ENCODE assay signal across 7 mouse cellular contexts in genomic region chr2:64096721-64097411, GRCm38 (mm10). TPM values are rescaled to one million over a fixed set of nuclear protein-coding genes. Genes with fewer than 3 reads are reported as not detected.
DNase-seq lines count a peak whose midpoint lies in the region; ATAC-seq and TF ChIP-seq lines count a peak whose summit lies in the region.

No protein-coding gene starts in this region.

- peak; percentile 68 for DNase-seq in liver, adult 2 months (ENCODE audit: extremely low read depth, low read depth, low spot score)
- no peak for DNase-seq in liver
- peak; percentile 59 for DNase-seq in forebrain, embryonic 11.5 days (ENCODE audit: low spot score)
- DNase-seq in ovary, adult 18-20 months (ENCODE audit: low spot score), result no peak
- DNase-seq in urinary bladder, postnatal 10 days (ENCODE audit: low spot score), result no peak

- peak overlapping the region; percentile 60 for H3K9ac ChIP-seq in liver, adult 2 months (ENCODE audit: low read depth, low read length)
- peak overlapping the region; percentile 95 for H3K9ac ChIP-seq in forebrain, embryonic 11.5 days (ENCODE audit: low read length)
- peak overlapping the region; percentile 91 for H3K9ac ChIP-seq in limb, embryonic 13.5 days
- H3K9ac ChIP-seq in stomach, embryonic 14.5 days (replicated peaks; ENCODE audit: low read depth, low read length), result peak overlapping the region; percentile 39

- no peak for TF ChIP-seq POLR2A in liver, adult 2 months (IDR thresholded peaks at IDR 0.05; ENCODE audit: extremely low read depth, insufficient read depth, low read length)

- no peaks in the 10 kb centered on the region for H3K27me3 ChIP-seq in liver, adult 2 months (ENCODE audit: control insufficient read depth, insufficient read depth, low read length)
- no peaks in the 10 kb centered on the region for H3K27me3 ChIP-seq in forebrain, embryonic 11.5 days (ENCODE audit: control insufficient read depth, insufficient read depth, low read length)
- H3K27me3 ChIP-seq in limb, embryonic 13.5 days, result no peaks in the 10 kb centered on the region; the same call in 1 of the 2 replicates
- H3K27me3 ChIP-seq in stomach, embryonic 14.5 days (ENCODE audit: control insufficient read depth, insufficient read depth, low read length), result no peaks in the 10 kb centered on the region

- H3K4me1 ChIP-seq in liver, adult 2 months (ENCODE audit: control insufficient read depth, insufficient read depth, low read length), result peaks cover 10% of the 10 kb centered on the region; the same call in 1 of the 2 replicates
- H3K4me1 ChIP-seq in forebrain, embryonic 11.5 days (replicated peaks; ENCODE audit: control insufficient read depth, insufficient read depth, low read length), result peaks cover 7% of the 10 kb centered on the region
- peaks cover 18% of the 10 kb centered on the region for H3K4me1 ChIP-seq in limb, embryonic 13.5 days
- H3K4me1 ChIP-seq in stomach, embryonic 14.5 days (ENCODE audit: control insufficient read depth, insufficient read depth, low read length), result no peaks in the 10 kb centered on the region; the same call in 1 of the 2 replicates

- H3K4me3 ChIP-seq in liver, adult 2 months (ENCODE audit: insufficient read depth, low read depth, low read length), result peak overlapping the region; percentile 48
- peak overlapping the region; percentile 75 for H3K4me3 ChIP-seq in forebrain, embryonic 11.5 days (ENCODE audit: low read depth, low read length)
- peak overlapping the region; percentile 76 for H3K4me3 ChIP-seq in limb, embryonic 13.5 days
- peak overlapping the region; percentile 49 for H3K4me3 ChIP-seq in stomach, embryonic 14.5 days (ENCODE audit: low read depth, low read length)

- no peaks in the 10 kb centered on the region for H3K36me3 ChIP-seq in liver, adult 2 months (ENCODE audit: control insufficient read depth, insufficient read depth, low read length)
- no peaks in the 10 kb centered on the region for H3K36me3 ChIP-seq in forebrain, embryonic 11.5 days (ENCODE audit: control insufficient read depth, insufficient read depth, low read length)
- H3K36me3 ChIP-seq in limb, embryonic 13.5 days, result no peaks in the 10 kb centered on the region
- no peaks in the 10 kb centered on the region for H3K36me3 ChIP-seq in stomach, embryonic 14.5 days (ENCODE audit: control insufficient read depth, insufficient read depth, low read length)

- peaks cover 3% of the 10 kb centered on the region; the same call in 1 of the 2 replicates for H3K79me2 ChIP-seq in liver, adult 2 months (ENCODE audit: control insufficient read depth, insufficient read depth, low read length)

- no peaks in the 10 kb centered on the region for H3K9me3 ChIP-seq in forebrain, embryonic 11.5 days (ENCODE audit: control insufficient read depth, low read length)
- H3K9me3 ChIP-seq in limb, embryonic 13.5 days, result no peaks in the 10 kb centered on the region
- H3K9me3 ChIP-seq in stomach, embryonic 14.5 days (ENCODE audit: control insufficient read depth, low read depth, low read length), result no peaks in the 10 kb centered on the region

- H3K27ac ChIP-seq in liver, adult 2 months (replicated peaks; ENCODE audit: insufficient read depth, low read depth, low read length), result peak overlapping the region; percentile 46
- H3K27ac ChIP-seq in forebrain, embryonic 11.5 days (ENCODE audit: low read depth, low read length), result peak overlapping the region; percentile 7
- H3K27ac ChIP-seq in limb, embryonic 13.5 days, result no peak overlapping the region; the same call in 1 of the 2 replicates
- H3K27ac ChIP-seq in stomach, embryonic 14.5 days (ENCODE audit: low read length), result peak overlapping the region; percentile 89; the same call in 1 of the 2 replicates

- no peak for TF ChIP-seq CTCF in liver, adult 2 months (IDR thresholded peaks at IDR 0.05; ENCODE audit: low read depth, low read length)

- no peak for ATAC-seq in forebrain, embryonic 11.5 days (replicated peaks; ENCODE audit: low FRiP score)
- ATAC-seq in limb, embryonic 13.5 days (ENCODE audit: low FRiP score, low read depth), result no peak
- no peak for ATAC-seq in stomach, embryonic 14.5 days (ENCODE audit: insufficient number of reproducible peaks, insufficient read depth, low FRiP score, low read depth)

- peak overlapping the region; percentile 86 for H3K4me2 ChIP-seq in forebrain, embryonic 11.5 days (ENCODE audit: low read depth, low read length, severe bottlenecking)
- peak overlapping the region; percentile 81 for H3K4me2 ChIP-seq in limb, embryonic 13.5 days (replicated peaks)
- H3K4me2 ChIP-seq in stomach, embryonic 14.5 days (replicated peaks; ENCODE audit: low read depth, low read length), result peak overlapping the region; percentile 71

- under 1% methylated on average over 12 of the region's 12 CpGs for WGBS in liver, adult 2 months
- 0% methylated on average over 12 of the region's 12 CpGs for WGBS in forebrain, embryonic 11.5 days
- WGBS in limb, embryonic 13.5 days, result 0% methylated on average over 12 of the region's 12 CpGs
- 1% methylated on average over 12 of the region's 12 CpGs for WGBS in stomach, embryonic 14.5 days

RNA-seq across cellular contexts. Expression of gene Fign, which starts 1.0 kb away (rescaled TPM):
- 2.1 and 3.5 TPM in 2 replicates for total RNA-seq in liver, adult 2 months (2014; rRNA removed)
- 1.9 and 3.0 TPM in 2 replicates for polyA plus RNA-seq in liver, adult 2 months (2012; rRNA removed)
- 14.4 and 16.2 TPM in 2 replicates for polyA plus RNA-seq in forebrain, embryonic 11.5 days (2014; fragmentation: Nextera tagmentation; extraction: Ambion mirVana)
- polyA plus RNA-seq in limb, embryonic 13.5 days (2015; fragmentation: Nextera tagmentation; extraction: Ambion mirVana), result 6.1 and 6.4 TPM in 2 replicates
- polyA plus RNA-seq in stomach, embryonic 14.5 days (2014; fragmentation: Nextera tagmentation; extraction: Ambion mirVana), result 4.2 and 5.3 TPM in 2 replicates

Comparison
In these comparisons a context has a peak if more than half of its experiments do, and no peak if none do; other contexts are left out.
1. DNase-seq: peak in liver, adult 2 months (single experiment) and forebrain, embryonic 11.5 days (single experiment); none in liver (single experiment), ovary, adult 18-20 months (single experiment) and urinary bladder, postnatal 10 days (single experiment).
2. H3K9ac ChIP-seq: peak in every context shown above with its lines; median percentile 95 in forebrain, embryonic 11.5 days; 91 in limb, embryonic 13.5 days; 60 in liver, adult 2 months; 39 in stomach, embryonic 14.5 days.
3. Peak in every context shown above with its lines, with median percentiles within 50 percentile points of each other: H3K4me3 ChIP-seq and H3K4me2 ChIP-seq.